Mouse (Mus musculus) frontal cortex, adult 2 months (tissue): ENCODE measurements around the gene Usp24. TPM values are rescaled to one million over a fixed set of nuclear protein-coding genes. Genes with fewer than 3 reads are reported as not detected.

Experiments
- DNase-seq, 2 experiments: peaks; one replicate each; pipeline ENCODE4 v3.0.0; 2022; ENCODE audit warnings: low spot score in 1 of 2; ENCODE audit errors: extremely low spot score in 1 of 2
- polyA plus RNA-seq: library from polyadenylated mRNA; depleted of rRNA; stranded (reverse); fragments of >200 nt; gene quantifications from 2 replicates; pipeline ENCODE4 v1.2.3, GENCODE M21; 2012; rRNA removed

Usp24 gene
- polyA plus RNA-seq, 1 experiment: 19.9 TPM

GRCm38 (mm10) chr4:106472335-106472734, 156.3 kb downstream of the Usp24 start:
- peak; percentile 74 to 92 for DNase-seq

- peak; percentile 29 to 81 for DNase-seq
These were observed 158.2 kb downstream of the Usp24 start for GRCm38 (mm10) chr4:106474241-106474640.

- DNase-seq: no peak
These were observed 164.5 kb downstream of the Usp24 start for GRCm38 (mm10) chr4:106480545-106480944.

- no peak for DNase-seq
These were observed 167.3 kb downstream of the Usp24 start for GRCm38 (mm10) chr4:106483215-106483727.

GRCm38 (mm10) chr4:106483831-106484230, 167.8 kb downstream of the Usp24 start:
- DNase-seq: no peak

GRCm38 (mm10) chr4:106490620-106491019, 174.6 kb downstream of the Usp24 start:
- no peak for DNase-seq

Other genes with a start within 250 kb of the Usp24 start
- 2.7 and 4.4 TPM in 2 replicates for gene Pcsk9, start 148.1 kb downstream of the Usp24 start, polyA plus RNA-seq
- not detected in 2 replicates for gene Bsnd, start 176.1 kb downstream of the Usp24 start, polyA plus RNA-seq
- 70.4 and 77.0 TPM in 2 replicates for gene Dhcr24, start 244.8 kb downstream of the Usp24 start, polyA plus RNA-seq